Mouse (Mus musculus) kidney, postnatal 0 days (tissue): ENCODE measurements at regions not wholly inside any gene's neighbourhood (a gene's known extent, or its start where the extent isn't known, plus 50 kb on each side); places are given as distances from the start of the nearest gene placed in this dataset.

Experiments used
- ATAC-seq: fragments of 200-750 bp; cut with Nextera tagmentation; replicated peaks from 2 replicates; pipeline ENCODE4 v1.8.0; 2017; ENCODE audit warnings: low read depth, moderate number of reproducible peaks, moderate TSS enrichment, moderate library complexity; ENCODE audit not compliant: low FRiP score
- DNase-seq: peaks from one replicate; pipeline ENCODE4 v3.0.0-alpha.2; 2016; ENCODE audit warnings: low spot score
- H3K27ac ChIP-seq: fragments of 300-500 bp; sonication (generic); 2 replicates; pipeline ENCODE4 v1.5.1; 2014; ENCODE audit warnings: mild to moderate bottlenecking
- H3K27me3 ChIP-seq: fragments of 300-500 bp; sonication (generic); 2 replicates; pipeline ENCODE4 v1.6.1; 2014; ENCODE audit warnings: low read length, mixed read lengths; ENCODE audit not compliant: insufficient read depth
- H3K36me3 ChIP-seq: fragments of 300-500 bp; sonication (generic); 2 replicates; pipeline ENCODE4 v1.6.1; 2014; ENCODE audit warnings: low read length, mixed read lengths; ENCODE audit not compliant: insufficient read depth
- H3K4me1 ChIP-seq: fragments of 300-500 bp; sonication (generic); replicated peaks from 2 replicates; pipeline ENCODE4 v1.6.1; 2014; ENCODE audit warnings: antibody characterized with exemption, low read length, mixed read lengths; ENCODE audit not compliant: insufficient read depth
- H3K4me2 ChIP-seq: fragments of 300-500 bp; sonication (generic); 2 replicates; pipeline ENCODE4 v1.6.1; 2014; ENCODE audit warnings: mild to moderate bottlenecking, low read length, moderate library complexity, mixed read lengths
- H3K4me3 ChIP-seq: fragments of 300-500 bp; sonication (generic); replicated peaks from 2 replicates; pipeline ENCODE4 v1.5.1; 2014; ENCODE audit warnings: low read depth, low read length
- H3K9ac ChIP-seq: fragments of 300-500 bp; sonication (generic); 2 replicates; pipeline ENCODE4 v1.6.1; 2014; ENCODE audit warnings: low read depth, low read length
- H3K9me3 ChIP-seq: fragments of 300-500 bp; sonication (generic); replicated peaks from 2 replicates; pipeline ENCODE4 v1.6.1; 2016; ENCODE audit warnings: low read length, inconsistent platforms, mixed read lengths
- CTCF ChIP-seq: IDR thresholded peaks from 2 replicates; pipeline ENCODE4 v1.5.1; 2016; ENCODE audit warnings: antibody characterized with exemption, low read depth, mild to moderate bottlenecking, moderate library complexity
- WGBS: fragments of 180-500 bp; shearing (Covaris S2); extraction: QIAGEN DNeasy Blood & Tissue Kit; methylation state at CpG from one replicate; pipeline ENCODE4 v1.1.7; 2014; 5-methylcytosine and 5-hydroxymethylcytosine counted together

DNA sequence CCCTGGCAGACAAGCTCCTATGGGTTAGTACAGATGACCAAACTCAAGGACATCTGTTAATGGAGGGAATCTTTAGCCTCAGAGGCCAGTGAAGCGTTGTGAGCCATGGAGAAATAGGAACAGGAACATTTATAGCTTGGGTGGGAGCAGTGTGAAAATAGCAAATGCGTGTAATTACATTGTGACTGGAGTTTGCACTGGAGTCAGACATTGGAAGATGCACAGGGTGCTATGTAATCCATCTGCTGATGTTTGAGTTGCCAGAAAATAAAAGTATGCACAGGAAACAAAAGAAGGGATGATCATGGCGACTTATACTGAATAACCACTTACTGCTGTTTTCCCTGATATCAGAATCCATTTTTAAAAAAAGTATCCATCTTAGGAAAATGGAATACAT is 2940.3 kb upstream of the Lrrc6 start:
- no peak overlapping the region for H3K4me2 ChIP-seq
- 79% methylated on average over 3 of the region's 3 CpGs for WGBS
- H3K9ac ChIP-seq = no peak overlapping the region
- TF ChIP-seq CTCF = no peak
- DNase-seq (no peak), ATAC-seq (no peak)
- H3K27ac ChIP-seq = no peak overlapping the region
- H3K9me3 ChIP-seq = no peaks in the 10 kb centered on the region
- H3K4me1 ChIP-seq = no peaks in the 10 kb centered on the region
- H3K4me3 ChIP-seq = no peak overlapping the region
- no peaks in the 10 kb centered on the region for H3K27me3 ChIP-seq
- no peaks in the 10 kb centered on the region for H3K36me3 ChIP-seq

DNA sequence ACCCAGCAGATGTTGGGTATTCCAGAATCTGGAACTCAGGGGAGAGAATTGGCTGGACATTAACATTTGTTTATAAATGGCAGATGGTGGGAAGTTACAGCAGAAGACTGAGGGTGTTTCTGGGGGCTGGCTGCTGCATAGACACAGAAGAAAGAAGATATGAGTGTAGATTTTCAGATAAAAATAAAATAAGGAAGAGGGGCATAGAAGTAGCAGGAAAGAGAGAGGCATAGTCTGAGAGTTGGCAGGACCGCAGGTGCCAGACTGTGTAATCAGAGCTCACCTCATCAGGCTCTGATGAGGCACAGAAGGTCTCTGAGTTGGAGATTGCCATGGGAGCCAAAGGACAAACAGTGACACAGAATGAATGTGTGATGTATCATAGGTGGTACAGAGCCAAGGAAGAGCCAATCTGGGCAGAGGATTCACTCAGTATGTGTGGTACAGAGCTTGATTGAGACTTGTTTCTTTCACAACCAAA is 2912.9 kb upstream of the Lrrc6 start:
- H3K4me1 ChIP-seq = no peaks in the 10 kb centered on the region
- no peak for DNase-seq
- no peaks in the 10 kb centered on the region for H3K9me3 ChIP-seq

DNA sequence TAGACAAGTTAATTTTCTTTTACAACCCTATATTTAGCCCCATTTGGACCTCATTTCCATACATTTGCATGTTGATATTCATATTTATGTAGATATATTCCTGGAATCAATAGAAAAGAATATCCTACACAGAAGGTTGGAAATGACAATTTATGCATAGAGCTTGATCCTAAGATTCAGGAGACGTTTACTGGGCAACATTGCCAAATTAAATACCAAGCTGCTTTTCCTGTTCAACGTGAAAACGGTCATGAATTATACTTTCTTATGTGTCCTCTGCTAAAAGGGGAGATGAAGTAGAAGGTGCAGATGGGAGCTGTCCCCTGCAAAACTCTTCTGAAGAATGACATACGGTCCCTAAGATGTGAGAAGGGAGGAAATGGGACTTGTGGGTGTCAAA is 2888.9 kb upstream of the Lrrc6 start:
- Histone ChIP-seq H3K36me3 (no peaks in the 10 kb centered on the region), H3K9me3 (no peaks in the 10 kb centered on the region), H3K27ac (no peak overlapping the region), H3K4me3 (no peak overlapping the region), H3K4me2 (no peak overlapping the region), H3K9ac (no peak overlapping the region), H3K4me1 (no peaks in the 10 kb centered on the region), H3K27me3 (no peaks in the 10 kb centered on the region)
- DNase-seq = no peak
- no peak for ATAC-seq
- TF ChIP-seq CTCF = no peak
- 76% methylated on average over 4 of the region's 4 CpGs for WGBS

More for the DNA sequence above, 2912.9 kb upstream of the Lrrc6 start:
- 96% methylated on average over 1 of the region's 1 CpGs for WGBS
- Histone ChIP-seq H3K27me3 (no peaks in the 10 kb centered on the region), H3K4me3 (no peak overlapping the region), H3K9ac (no peak overlapping the region), H3K4me2 (no peak overlapping the region), H3K36me3 (no peaks in the 10 kb centered on the region), H3K27ac (no peak overlapping the region)
- ATAC-seq = no peak
- TF ChIP-seq CTCF = no peak

DNA sequence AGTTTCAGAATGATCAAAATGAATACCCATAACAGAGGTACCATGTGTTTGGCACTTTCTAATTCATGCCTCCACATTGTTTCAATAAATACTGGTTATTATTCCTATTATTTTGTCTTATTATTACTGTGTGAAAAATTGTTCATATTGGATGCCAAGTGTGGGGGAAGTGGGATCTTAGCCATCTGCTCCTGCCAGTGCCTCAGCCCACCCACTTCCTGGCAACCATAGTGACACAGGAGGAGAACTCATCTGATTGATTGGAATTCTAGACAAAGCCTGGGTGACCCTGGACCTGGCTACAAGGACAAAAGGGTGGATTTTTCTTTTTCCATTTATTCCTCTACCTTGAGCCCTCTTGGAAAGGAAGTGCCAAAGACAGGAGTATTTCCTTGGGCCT is 2886.8 kb upstream of the Lrrc6 start:
- H3K27ac ChIP-seq = no peak overlapping the region
- no peak overlapping the region for H3K4me2 ChIP-seq
- no peaks in the 10 kb centered on the region for H3K27me3 ChIP-seq
- H3K9me3 ChIP-seq = no peaks in the 10 kb centered on the region
- TF ChIP-seq CTCF = no peak
- H3K4me3 ChIP-seq = no peak overlapping the region
- H3K36me3 ChIP-seq = no peaks in the 10 kb centered on the region
- DNase-seq = no peak
- no peaks in the 10 kb centered on the region for H3K4me1 ChIP-seq
- no peak for ATAC-seq
- H3K9ac ChIP-seq = no peak overlapping the region

DNA sequence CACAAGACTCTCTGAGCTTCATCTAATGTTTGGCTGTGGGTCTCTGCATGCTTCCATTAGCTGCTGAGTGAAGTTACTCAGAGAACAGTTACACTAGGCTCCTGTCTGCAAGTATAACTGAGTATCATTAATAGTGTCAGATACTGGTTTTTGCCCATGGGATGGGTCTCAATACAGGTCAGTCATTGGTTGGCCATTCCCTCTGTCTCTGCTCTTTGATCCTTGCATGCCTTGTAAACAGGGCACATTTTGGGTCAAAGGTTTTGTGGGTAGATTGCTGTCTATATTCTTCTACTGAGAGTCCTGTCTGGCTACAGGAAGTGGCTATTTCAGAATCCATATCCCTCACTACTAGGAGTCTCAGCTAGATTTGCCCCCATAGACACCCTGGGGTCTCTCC is 2864.7 kb upstream of the Lrrc6 start:
- no peak overlapping the region for H3K9ac ChIP-seq
- no peaks in the 10 kb centered on the region for H3K4me1 ChIP-seq
- H3K4me2 ChIP-seq = no peak overlapping the region
- H3K27me3 ChIP-seq = no peaks in the 10 kb centered on the region
- no peak overlapping the region for H3K4me3 ChIP-seq
- ATAC-seq (no peak), DNase-seq (no peak)
- H3K36me3 ChIP-seq = no peaks in the 10 kb centered on the region
- H3K9me3 ChIP-seq = no peaks in the 10 kb centered on the region
- TF ChIP-seq CTCF = no peak
- no peak overlapping the region for H3K27ac ChIP-seq

DNA sequence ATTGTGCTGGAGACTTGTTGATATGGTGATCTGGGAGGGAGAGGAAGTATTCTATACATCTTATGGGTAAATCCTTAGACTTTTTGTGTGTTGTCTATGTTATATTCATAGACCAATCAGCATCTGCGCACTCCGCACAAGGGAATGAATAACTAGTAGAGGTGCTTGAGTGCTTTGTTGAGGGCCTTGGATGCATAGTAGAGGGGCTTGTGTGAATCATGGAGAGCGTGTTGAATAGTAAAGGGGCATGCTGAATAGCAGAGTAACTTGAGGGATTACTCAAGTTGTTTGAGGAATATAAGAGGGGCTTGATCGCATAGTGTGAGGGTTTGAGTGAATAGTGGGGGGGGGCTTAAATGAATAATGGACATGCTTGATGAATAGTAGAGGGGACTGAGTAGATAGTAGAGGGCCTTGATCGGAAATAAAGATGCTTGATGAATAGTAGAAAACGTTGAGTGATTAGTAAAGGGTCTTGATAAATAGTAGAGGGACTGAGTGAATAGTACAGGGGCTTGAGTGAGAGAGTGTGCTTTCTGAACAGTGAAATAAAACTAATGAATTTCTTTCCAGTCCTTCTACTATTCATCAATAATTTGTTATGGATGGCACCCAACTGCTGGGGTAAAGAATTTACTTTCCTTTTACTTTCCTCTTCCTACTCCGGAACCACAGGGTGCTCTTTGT is 2849.5 kb upstream of the Lrrc6 start:
- Histone ChIP-seq H3K9me3 (no peaks in the 10 kb centered on the region), H3K4me1 (no peaks in the 10 kb centered on the region), H3K4me3 (no peak overlapping the region), H3K4me2 (no peak overlapping the region), H3K27ac (no peak overlapping the region), H3K36me3 (no peaks in the 10 kb centered on the region), H3K9ac (no peak overlapping the region), H3K27me3 (no peaks in the 10 kb centered on the region)
- ATAC-seq (no peak), DNase-seq (no peak)
- 95% methylated on average over 7 of the region's 7 CpGs for WGBS
- no peak for TF ChIP-seq CTCF

DNA sequence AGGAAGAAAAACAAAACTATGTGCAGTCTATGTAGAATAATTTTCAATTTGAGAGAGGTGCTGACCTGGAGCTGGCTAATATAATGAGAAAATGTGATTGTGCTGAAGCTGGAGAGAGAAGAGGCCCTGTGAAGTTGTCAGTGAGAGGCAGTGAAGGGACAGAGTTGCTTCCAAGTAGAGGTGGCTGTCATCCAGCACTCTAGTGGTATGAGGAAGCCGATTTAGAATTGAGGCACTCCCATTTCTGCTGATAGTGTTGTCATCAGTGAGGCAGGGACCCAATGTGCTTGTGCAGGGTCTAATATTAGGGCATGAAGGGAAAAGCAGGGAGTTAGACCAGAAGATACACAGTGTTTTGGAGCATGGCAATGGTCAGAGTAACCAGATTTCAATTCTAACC is 2845.4 kb upstream of the Lrrc6 start:
- TF ChIP-seq CTCF = no peak
- no peak overlapping the region for H3K4me3 ChIP-seq
- no peaks in the 10 kb centered on the region for H3K36me3 ChIP-seq
- no peak overlapping the region for H3K27ac ChIP-seq
- ATAC-seq (no peak), DNase-seq (no peak)
- no peaks in the 10 kb centered on the region for H3K9me3 ChIP-seq
- H3K27me3 ChIP-seq = no peaks in the 10 kb centered on the region
- H3K4me1 ChIP-seq = no peaks in the 10 kb centered on the region
- H3K9ac ChIP-seq = no peak overlapping the region
- H3K4me2 ChIP-seq = no peak overlapping the region
- 61% methylated on average over 1 of the region's 1 CpGs for whole genome bisulfite sequencing
